Mouse (Mus musculus): ENCODE data around the gene Gm13101.
"Not testable (repeated sequence)": the region's sequence is repeated elsewhere in the genome, so short reads cannot be mapped to it uniquely, and the experiment has no call there.

Gene Gm13101

GRCm38 (mm10) chr4:143966850-143967249, at the start of gene Gm13101:
Gene Gm13101, minus strand, starts transcription at chr4:143966950.
- DNase-seq (ENCODE audit: low spot score in 2 of 2), result not testable (repeated sequence)

GRCm38 (mm10) chr4:143994269-143994668, 27.5 kb upstream of the Gm13101 start, which contains the start of gene Pramef17:
Gene Pramef17, minus strand, starts transcription at chr4:143994369.
- DNase-seq (ENCODE audit: low spot score in 2 of 2), result not testable (repeated sequence)

GRCm38 (mm10) chr4:143988126-143988525, 21.4 kb upstream of the Gm13101 start:
- peak; percentile 56 to 58 for DNase-seq (ENCODE audit: low spot score in 2 of 2)

GRCm38 (mm10) chr4:143987475-143987941, 20.8 kb upstream of the Gm13101 start:
- peak; percentile 18 to 49 for DNase-seq (ENCODE audit: low spot score in 2 of 2)

- peak; percentile 15 to 23 for DNase-seq (ENCODE audit: low spot score in 2 of 2)
Measured at GRCm38 (mm10) chr4:143985733-143986132, 19.0 kb upstream of the Gm13101 start.

GRCm38 (mm10) chr4:143985165-143985564, 18.4 kb upstream of the Gm13101 start:
- peak in 1 of 2 experiments; percentile 20 for DNase-seq (ENCODE audit: low spot score in 2 of 2)

- DNase-seq (ENCODE audit: low spot score in 2 of 2), result not testable (repeated sequence)
Measured at GRCm38 (mm10) chr4:143983446-143983845, 16.7 kb upstream of the Gm13101 start.

- DNase-seq (ENCODE audit: low spot score in 2 of 2), result not testable (repeated sequence)
Measured at GRCm38 (mm10) chr4:143950916-143951315, 15.8 kb downstream of the Gm13101 start, which contains the start of gene Pramef25. Gene Pramef25, minus strand, starts transcription at chr4:143951016.
